Mouse (Mus musculus) retina, adult 2 months (tissue): ENCODE data around the gene Emx2.

Experiments used
- DNase-seq: peaks from one replicate; pipeline ENCODE4 v3.0.0-alpha.2; 2012; ENCODE audit warnings: low read depth, low spot score

The Emx2 gene

DNA sequence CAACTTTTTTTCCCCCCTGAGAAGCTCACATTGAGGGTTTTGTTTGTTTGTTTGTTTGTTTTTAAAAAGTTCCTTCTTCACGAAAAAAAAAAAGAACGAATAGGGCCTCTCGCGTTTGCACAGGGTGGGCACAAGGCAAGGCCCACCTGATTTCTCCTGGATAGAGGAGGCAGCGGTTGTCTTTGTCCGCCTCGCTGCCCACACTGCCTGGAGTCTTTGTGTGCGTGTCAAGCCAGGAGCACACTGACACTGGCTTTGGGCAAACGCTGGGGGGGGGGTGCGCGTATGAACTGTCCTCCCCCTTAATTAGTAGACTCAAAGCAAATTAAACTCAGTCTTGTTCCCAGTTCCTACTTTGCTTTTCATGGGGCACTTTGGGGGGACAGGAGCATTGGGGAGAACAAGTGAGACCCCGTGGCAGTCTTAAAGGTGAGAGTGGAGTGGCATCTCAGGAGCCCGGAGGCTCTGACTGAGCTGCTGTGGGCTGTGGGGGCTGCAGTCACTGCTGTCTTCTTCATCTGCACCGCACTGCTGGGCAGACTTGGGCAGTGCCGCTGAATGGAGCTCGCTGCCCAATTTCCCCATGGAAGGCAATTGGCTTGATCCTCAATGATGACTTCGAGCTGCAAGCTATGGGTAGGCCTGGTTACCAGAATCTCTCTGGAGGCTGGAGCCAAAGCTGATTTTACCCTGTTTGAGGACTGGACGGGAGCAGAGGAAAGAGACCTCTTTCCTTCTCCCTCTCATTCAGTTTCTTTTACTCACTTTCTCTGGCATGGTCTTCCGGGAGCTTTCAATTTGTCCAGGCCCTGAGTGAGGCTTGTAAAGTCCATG lies 4.5 kb downstream of the Emx2 start:
- no peak for DNase-seq

GRCm38 (mm10) chr19:59463842-59464443 lies 5.8 kb downstream of the Emx2 start:
- DNase-seq = no peak

DNA sequence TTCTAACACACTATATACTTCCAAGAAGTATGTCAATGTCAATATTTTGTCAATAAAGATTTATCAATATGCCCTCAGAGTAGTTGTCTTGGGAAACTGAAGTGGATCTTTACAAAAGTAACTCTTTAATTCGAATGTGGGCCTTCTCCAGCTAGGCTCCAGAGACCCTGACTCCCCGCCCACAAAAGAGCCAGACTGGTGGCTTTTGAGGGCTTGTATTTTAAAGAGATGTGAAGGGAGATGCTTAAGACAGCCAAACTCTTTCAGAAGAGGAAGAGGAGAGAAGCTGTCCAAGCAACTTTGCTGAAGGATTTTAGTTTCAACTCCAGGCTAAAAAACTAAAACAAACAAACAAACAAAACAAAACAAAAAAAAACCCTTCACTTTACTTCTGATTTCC lies 7.1 kb downstream of the Emx2 start:
- DNase-seq = no peak

GRCm38 (mm10) chr19:59465751-59466410 lies 7.7 kb downstream of the Emx2 start:
- no peak for DNase-seq

- no peak for DNase-seq
These were observed 8.3 kb downstream of the Emx2 start for GRCm38 (mm10) chr19:59466417-59466937.

DNA sequence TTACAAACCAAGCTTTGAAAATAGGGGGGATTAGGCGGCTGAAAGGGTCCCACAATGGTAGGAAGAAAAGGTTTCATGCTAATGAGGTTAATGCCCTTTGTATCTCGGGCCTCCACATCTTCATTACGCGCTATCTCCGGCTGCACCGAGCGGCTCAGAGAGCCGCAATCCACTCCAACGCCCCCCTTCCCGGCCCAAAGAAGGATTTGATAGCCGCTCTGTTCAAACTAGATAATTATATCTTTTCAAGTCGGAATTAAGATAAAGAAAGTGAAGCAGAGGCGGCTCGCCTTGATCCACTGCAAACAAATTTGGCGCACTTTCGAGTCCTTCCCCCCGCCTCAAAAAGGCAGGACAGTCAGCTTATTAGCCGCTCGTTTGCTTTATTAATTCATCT lies 8.8 kb downstream of the Emx2 start:
- no peak for DNase-seq

DNA sequence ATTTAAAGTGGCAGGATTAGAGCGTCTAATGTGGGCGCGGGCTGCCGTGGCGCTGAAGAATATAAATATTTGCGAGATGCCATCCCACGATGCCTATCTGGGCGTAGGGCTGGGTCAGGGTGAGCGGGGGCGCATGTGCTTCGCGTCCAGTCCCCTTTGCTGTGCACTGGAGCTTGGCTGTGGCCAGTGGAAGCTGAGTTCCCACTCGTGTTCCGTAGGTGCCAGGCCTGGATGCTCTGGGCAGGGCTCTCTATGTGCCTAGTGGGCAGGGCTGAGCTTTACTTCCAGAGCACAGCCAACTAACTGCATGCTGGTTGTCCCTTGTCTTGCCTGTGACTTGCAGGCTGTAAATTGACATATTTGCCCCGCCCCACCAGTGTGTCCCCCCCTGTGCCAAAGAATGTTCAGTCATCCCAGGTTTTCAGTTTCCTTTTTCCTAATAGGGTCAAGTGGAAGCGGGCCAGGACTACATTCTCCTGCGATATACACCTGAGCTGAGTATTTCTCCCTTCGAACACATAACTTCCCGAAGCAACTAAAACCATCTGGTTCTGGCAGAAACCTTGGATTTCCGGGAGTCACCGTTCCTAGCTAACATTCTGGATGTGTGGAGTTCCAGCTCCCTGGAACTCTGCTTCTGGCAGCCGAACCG lies 9.4 kb downstream of the Emx2 start:
- DNase-seq = no peak

DNA sequence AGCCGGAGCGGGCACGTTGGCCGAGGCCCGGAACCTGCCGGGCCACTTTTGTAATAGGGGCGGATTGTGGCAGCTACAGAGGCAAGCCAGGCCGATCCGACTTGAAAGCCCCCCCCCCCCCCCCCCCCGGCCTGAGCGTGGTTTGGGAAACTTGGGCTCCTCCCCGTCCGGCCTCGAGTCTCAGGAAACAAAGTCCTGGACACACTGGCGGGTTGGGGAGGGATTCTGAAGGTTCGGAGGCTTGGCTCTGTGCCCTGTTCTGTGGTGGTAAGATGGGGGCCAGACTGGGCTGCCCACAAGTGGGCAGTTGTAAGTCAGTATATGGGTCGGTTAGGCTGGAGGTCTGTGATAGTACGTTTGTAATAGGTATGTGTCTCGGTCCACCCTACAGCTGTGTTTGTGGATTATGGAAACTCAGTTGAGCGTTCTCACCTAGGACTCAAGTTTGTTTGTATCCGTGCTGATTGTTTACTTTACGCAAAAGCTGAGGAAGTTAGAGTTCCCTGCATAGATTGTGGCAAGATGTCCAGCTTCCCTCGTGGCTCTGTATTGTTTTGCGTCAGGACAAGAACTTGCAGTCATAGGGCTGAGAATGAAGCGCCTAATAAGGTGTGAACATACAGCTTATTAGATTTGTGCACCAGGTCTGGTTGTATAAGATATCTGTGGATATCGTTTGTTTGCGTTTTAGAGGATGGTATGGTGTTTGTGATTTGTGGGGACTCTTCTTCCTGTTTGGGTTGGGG lies 10.1 kb downstream of the Emx2 start:
- no peak for DNase-seq

- no peak for DNase-seq
These were observed 11.1 kb downstream of the Emx2 start for GRCm38 (mm10) chr19:59469035-59469949.

DNA sequence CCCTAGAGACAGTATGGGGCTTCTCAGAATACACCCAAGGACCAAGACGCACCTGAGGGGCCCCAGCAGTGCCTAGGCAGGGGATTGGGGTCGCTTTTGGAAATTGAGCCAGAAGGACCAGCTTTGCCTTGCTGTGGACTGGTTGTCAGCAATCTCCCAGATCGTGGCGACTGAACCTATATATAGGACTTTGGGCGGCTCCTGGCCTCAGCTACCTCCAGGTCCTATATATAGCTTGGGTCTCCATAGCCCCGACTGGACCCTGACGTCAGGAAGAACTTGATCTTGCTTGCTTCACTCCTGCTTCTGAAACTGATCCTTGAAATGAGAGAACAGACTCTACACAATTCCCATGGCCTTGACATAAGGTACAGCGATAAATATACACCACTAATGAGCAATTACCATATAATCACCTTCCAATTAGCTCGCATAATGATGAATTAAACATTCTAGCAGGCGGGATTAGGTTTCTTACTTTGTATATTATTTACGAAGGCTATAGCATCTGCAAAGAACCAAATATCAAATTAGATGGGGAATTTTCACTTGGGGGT lies 12.0 kb downstream of the Emx2 start:
- no peak for DNase-seq

- DNase-seq = no peak
These were observed 12.7 kb downstream of the Emx2 start for GRCm38 (mm10) chr19:59470913-59471312.

DNA sequence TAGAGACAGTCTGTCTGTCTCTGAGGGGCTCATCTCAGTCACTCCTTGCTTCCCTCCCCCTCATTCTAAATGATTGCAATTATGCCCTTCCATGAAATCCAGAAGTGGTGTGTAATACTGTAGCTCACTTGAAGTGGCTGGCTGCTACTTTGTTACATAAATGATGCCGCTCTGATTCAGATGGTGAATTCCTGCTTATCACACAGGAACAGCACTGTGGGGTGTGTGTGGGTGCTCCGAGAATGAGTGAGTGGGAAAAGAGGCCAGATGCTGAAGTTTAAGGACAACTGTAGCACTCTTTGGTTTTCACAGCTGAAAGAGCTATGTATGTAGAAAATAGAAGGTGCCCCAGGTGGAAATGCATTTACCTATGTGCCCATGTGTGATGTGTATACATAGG lies 14.7 kb downstream of the Emx2 start:
- DNase-seq = no peak

DNA sequence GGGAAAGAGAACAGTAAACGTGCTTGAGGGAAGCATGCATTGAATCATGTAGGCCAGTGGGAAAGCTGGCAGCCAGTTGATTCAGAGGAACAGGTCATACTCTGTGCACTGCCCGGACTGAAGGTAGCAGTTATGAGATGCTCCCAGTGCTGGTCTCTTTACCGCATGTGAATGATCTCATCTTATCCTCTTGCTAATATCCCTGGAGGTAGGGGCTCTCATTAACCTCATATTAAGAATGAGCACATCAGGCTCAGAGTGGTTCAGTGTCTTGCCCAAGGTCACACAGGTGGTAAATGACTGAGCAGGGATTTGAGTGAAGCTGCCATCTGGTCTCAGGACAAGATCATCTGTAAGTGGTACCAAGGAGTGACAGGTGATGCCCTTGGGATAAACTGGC lies 21.7 kb downstream of the Emx2 start:
- no peak for DNase-seq

DNA sequence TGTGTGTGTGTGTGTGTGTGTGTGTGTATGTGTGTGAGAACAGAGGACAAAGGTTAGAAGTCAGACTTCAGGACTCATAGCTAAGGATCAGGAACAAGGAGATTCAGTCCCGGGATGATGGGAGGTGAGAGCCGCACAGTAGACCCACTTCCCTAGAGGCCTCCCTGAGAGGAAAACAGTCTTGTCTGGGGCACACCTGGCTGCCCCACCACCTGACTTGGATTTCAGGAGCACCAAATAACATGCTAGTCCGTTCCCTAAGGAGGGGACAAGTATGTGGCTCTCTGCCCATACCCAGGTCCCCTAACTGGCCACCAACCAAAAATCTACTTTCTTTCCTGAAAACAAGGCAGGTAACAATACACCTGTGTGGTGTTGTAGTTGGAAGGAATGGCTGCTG lies 22.4 kb downstream of the Emx2 start:
- no peak for DNase-seq

DNA sequence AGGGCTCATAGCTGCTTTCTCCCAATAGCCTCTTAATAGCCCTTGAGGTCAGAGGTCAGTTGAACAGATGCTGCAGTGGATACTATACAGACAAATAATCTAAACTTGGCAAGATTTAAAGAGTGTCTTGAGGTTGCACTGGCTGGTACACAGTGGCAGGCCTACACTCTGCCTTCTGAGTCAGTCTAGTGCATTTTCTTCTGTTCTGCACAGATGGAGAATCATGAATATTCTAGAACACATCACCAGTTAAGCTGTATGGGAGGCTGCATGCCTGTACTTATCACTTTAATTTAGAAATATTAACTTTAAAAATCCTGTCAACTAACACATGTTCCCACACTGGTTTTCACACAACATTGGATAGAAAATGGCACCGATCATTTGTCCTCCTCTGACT lies 34.1 kb downstream of the Emx2 start:
- DNase-seq = no peak

DNA sequence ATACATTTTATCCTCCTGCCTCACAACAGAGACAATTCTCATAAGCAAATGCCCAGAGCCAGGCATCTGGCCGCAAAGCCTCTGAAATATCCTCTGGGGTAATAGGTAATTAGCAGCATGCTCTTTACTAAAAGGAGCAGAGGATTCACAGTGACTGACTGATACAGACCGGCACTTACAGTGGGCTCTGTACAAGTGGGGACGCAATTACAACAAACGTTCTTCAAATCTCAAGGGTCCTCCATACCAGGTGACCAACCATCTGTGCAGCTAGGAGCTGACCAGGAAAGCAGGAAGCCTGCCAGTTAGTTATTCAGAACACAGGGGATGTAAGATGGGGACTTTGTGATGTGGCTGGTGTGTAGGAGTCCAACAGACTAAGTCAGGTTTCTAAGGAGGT lies 38.7 kb downstream of the Emx2 start:
- DNase-seq = no peak

DNA sequence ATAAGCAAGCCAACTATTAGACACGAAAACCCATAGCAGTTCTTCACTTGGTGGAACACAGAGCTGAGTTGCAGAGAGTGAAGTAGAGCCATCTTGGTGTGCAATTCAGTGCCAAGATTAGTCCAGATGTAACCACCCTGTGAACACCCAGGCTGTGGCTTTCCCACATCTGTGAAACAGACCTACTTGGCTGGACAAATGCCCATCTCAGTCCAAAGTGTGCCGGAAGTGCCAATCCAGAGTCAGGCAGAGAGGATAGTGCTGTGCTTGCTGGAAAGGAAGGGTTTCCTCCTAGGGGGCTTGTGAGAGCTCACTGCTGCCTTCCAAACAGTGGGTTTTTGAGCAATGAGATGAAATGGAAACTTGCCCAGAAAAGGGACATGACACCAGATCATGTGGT lies 50.7 kb downstream of the Emx2 start:
- DNase-seq = no peak

GRCm38 (mm10) chr19:59513181-59513580 lies 55.0 kb downstream of the Emx2 start:
- DNase-seq = no peak
